ENCODE assay signal across 25 mouse cellular contexts in genomic region chr1:86054943-86055342, GRCm38 (mm10). TPM values are rescaled to one million over a fixed set of nuclear protein-coding genes. Genes with fewer than 3 reads are reported as not detected.
A peak's percentile ranks its signal among the peaks of the same experiment; 100 is the strongest.
DNase-seq lines count a peak whose midpoint lies in the region; ATAC-seq and TF ChIP-seq lines count a peak whose summit lies in the region.
"Had no signal": no experiment of that assay in that cellular context is flagged by ENCODE, and none has a peak within 500 bp of the region (broad histone marks: within the 10 kb centered on the region; RNA-seq: fewer than 3 reads in every experiment).

No protein-coding gene starts in this region.

- WGBS in forebrain, embryonic 15.5 days = 27% methylated on average over 3 of the region's 3 CpGs
- WGBS in forebrain, postnatal 0 days = 28% methylated on average over 3 of the region's 3 CpGs
- WGBS in liver, adult 2 months = 37% methylated on average over 3 of the region's 3 CpGs
- WGBS in liver, embryonic 13.5 days (ENCODE audit: insufficient replicate concordance) = 40% methylated on average over 3 of the region's 3 CpGs

- no peaks in the 10 kb centered on the region for H3K36me3 ChIP-seq in forebrain, embryonic 15.5 days
- H3K36me3 ChIP-seq in forebrain, postnatal 0 days (ENCODE audit: insufficient read depth) = no peaks in the 10 kb centered on the region
- H3K36me3 ChIP-seq in liver, adult 2 months (ENCODE audit: control insufficient read depth, insufficient read depth, low read length) = peaks cover 22% of the 10 kb centered on the region
- H3K36me3 ChIP-seq in liver, embryonic 13.5 days = no peaks in the 10 kb centered on the region; the same call in 1 of the 2 replicates
- no peaks in the 10 kb centered on the region for H3K36me3 ChIP-seq in myocyte (ENCODE audit: control insufficient read depth, insufficient read depth)
- H3K36me3 ChIP-seq: embryonic facial prominence, embryonic 10.5 days; G1E; heart, embryonic 13.5 days had no signal

- peaks cover 25% of the 10 kb centered on the region for H3K4me1 ChIP-seq in forebrain, embryonic 15.5 days
- H3K4me1 ChIP-seq in forebrain, postnatal 0 days (ENCODE audit: insufficient read depth) = no peaks in the 10 kb centered on the region
- H3K4me1 ChIP-seq in liver, adult 2 months (ENCODE audit: control insufficient read depth, insufficient read depth, low read length) = peaks cover 39% of the 10 kb centered on the region
- peaks cover 11% of the 10 kb centered on the region for H3K4me1 ChIP-seq in liver, embryonic 13.5 days (replicated peaks)

- H3K4me2 ChIP-seq in forebrain, embryonic 15.5 days (replicated peaks) = no peak overlapping the region
- H3K4me2 ChIP-seq in forebrain, postnatal 0 days (ENCODE audit: low read depth) = no peak overlapping the region
- H3K4me2 ChIP-seq in liver, embryonic 13.5 days = no peak overlapping the region
- H3K4me2 ChIP-seq in myocyte (ENCODE audit: low read depth) = no peak overlapping the region
- H3K4me2 ChIP-seq: forebrain, embryonic 13.5 days; heart, embryonic 13.5 days had no signal

- no peaks in the 10 kb centered on the region for H3K9me3 ChIP-seq in forebrain, embryonic 15.5 days
- H3K9me3 ChIP-seq in forebrain, postnatal 0 days (ENCODE audit: low read length) = no peaks in the 10 kb centered on the region
- H3K9me3 ChIP-seq in liver, embryonic 13.5 days (replicated peaks) = no peaks in the 10 kb centered on the region
- H3K9me3 ChIP-seq: embryonic facial prominence, embryonic 10.5 days; forebrain, embryonic 13.5 days; G1E; heart, embryonic 13.5 days had no signal

- no peak for TF ChIP-seq POLR2A in liver, adult 2 months (IDR thresholded peaks at IDR 0.05; ENCODE audit: extremely low read depth, insufficient read depth, low read length)
- no peak for TF ChIP-seq POLR2A in myocyte (IDR thresholded peaks at IDR 0.05; ENCODE audit: insufficient read length, low read depth)

- no peak for ATAC-seq in forebrain, embryonic 15.5 days (replicated peaks)
- no peak for ATAC-seq in forebrain, postnatal 0 days
- ATAC-seq in liver, embryonic 13.5 days (ENCODE audit: low read depth) = no peak
- ATAC-seq: CD4-positive, CD25-positive, alpha-beta regulatory T cell, adult 4 months; forebrain, embryonic 13.5 days had no signal

- TF ChIP-seq CTCF in forebrain, postnatal 0 days (IDR thresholded peaks at IDR 0.05; ENCODE audit: low read depth) = no peak
- no peak for TF ChIP-seq CTCF in liver, adult 2 months (IDR thresholded peaks at IDR 0.05; ENCODE audit: low read depth, low read length)

- no peaks in the 10 kb centered on the region for H3K27me3 ChIP-seq in forebrain, embryonic 15.5 days
- no peaks in the 10 kb centered on the region for H3K27me3 ChIP-seq in forebrain, postnatal 0 days (ENCODE audit: insufficient read depth, low read length)
- H3K27me3 ChIP-seq in liver, adult 2 months (ENCODE audit: control insufficient read depth, insufficient read depth, low read length) = no peaks in the 10 kb centered on the region
- no peaks in the 10 kb centered on the region for H3K27me3 ChIP-seq in liver, embryonic 13.5 days
- H3K27me3 ChIP-seq in myocyte (ENCODE audit: control insufficient read depth, insufficient read depth, insufficient read length) = peaks cover 14% of the 10 kb centered on the region
- H3K27me3 ChIP-seq: forebrain, embryonic 13.5 days; heart, embryonic 13.5 days had no signal

- DNase-seq in forebrain, postnatal 0 days = no peak
- peak; percentile 46 for DNase-seq in liver, adult 2 months (ENCODE audit: extremely low read depth, low read depth, low spot score)
- DNase-seq in liver = no peak
- no peak for DNase-seq in liver, embryonic 13.5 days
- no peak for DNase-seq in urinary bladder, adult 2 months (ENCODE audit: low spot score)
- DNase-seq in adipocyte (ENCODE audit: low spot score) = no peak
- DNase-seq: adrenal gland, postnatal 10 days; B cell, adult 2 months; cerebellum, adult 18-20 months; cerebellum, postnatal 10 days; gastrocnemius, postnatal 36 days; heart, adult 11 months; heart, postnatal 36 days had no signal

- H3K79me2 ChIP-seq in liver, adult 2 months (ENCODE audit: control insufficient read depth, insufficient read depth, low read length) = no peaks in the 10 kb centered on the region; the same call in 1 of the 2 replicates
- H3K79me2 ChIP-seq in myocyte (ENCODE audit: control insufficient read depth, insufficient read depth) = no peaks in the 10 kb centered on the region

- no peak overlapping the region for H3K9ac ChIP-seq in forebrain, embryonic 15.5 days (replicated peaks)
- H3K9ac ChIP-seq in forebrain, postnatal 0 days = no peak overlapping the region
- peak overlapping the region; percentile 50; the same call in 1 of the 2 replicates for H3K9ac ChIP-seq in liver, adult 2 months (ENCODE audit: low read depth, low read length)
- H3K9ac ChIP-seq in liver, embryonic 13.5 days = no peak overlapping the region
- H3K9ac ChIP-seq: forebrain, embryonic 13.5 days; heart, embryonic 13.5 days had no signal

- peak overlapping the region; percentile 12; the same call in 1 of the 2 replicates for H3K27ac ChIP-seq in forebrain, embryonic 15.5 days (replicated peaks)
- H3K27ac ChIP-seq in forebrain, postnatal 0 days (ENCODE audit: low read depth, low read length) = no peak overlapping the region
- H3K27ac ChIP-seq in liver, adult 2 months (replicated peaks; ENCODE audit: insufficient read depth, low read depth, low read length) = peak overlapping the region; percentile 97
- peak overlapping the region; percentile 73 for H3K27ac ChIP-seq in liver, embryonic 13.5 days
- H3K27ac ChIP-seq: embryonic facial prominence, embryonic 10.5 days; heart, embryonic 13.5 days had no signal

- no peak overlapping the region for H3ac ChIP-seq in myocyte (ENCODE audit: control insufficient read depth, insufficient read length)

- no peak overlapping the region for H3K4me3 ChIP-seq in forebrain, embryonic 15.5 days
- H3K4me3 ChIP-seq in forebrain, postnatal 0 days (ENCODE audit: low read depth, low read length) = no peak overlapping the region
- no peak overlapping the region for H3K4me3 ChIP-seq in liver, adult 2 months (ENCODE audit: insufficient read depth, low read depth, low read length)
- H3K4me3 ChIP-seq in liver, embryonic 13.5 days (replicated peaks) = no peak overlapping the region
- no peak overlapping the region for H3K4me3 ChIP-seq in myocyte
- H3K4me3 ChIP-seq: embryonic facial prominence, embryonic 10.5 days; forebrain, embryonic 13.5 days; heart, embryonic 13.5 days had no signal

TF ChIP-seq in myocyte, 11 proteins besides CTCF, POLR2A, EP300 and RAD21:
- TF ChIP-seq MYOD1 (IDR thresholded peaks at IDR 0.05; ENCODE audit: control insufficient read depth in 1 of 3, insufficient read length in 2 of 3, low read depth in 2 of 3) (peak in 2 of 3 experiments; percentile 47 to 60), TCF12 (IDR thresholded peaks at IDR 0.05; ENCODE audit: insufficient read depth, poor library complexity, severe bottlenecking) (no peak), REST (IDR thresholded peaks at IDR 0.05; ENCODE audit: insufficient read depth, insufficient read length) (no peak), MYOG (IDR thresholded peaks at IDR 0.05; ENCODE audit: control insufficient read depth in 1 of 3, insufficient read depth in 1 of 3, insufficient read length in 2 of 3, low read depth in 2 of 3) (peak in 1 of 3 experiments; percentile 63)

RNA-seq across cellular contexts. Expression of gene Psmd1, which starts 9.2 kb away (rescaled TPM):
- polyA plus RNA-seq in forebrain, embryonic 15.5 days (2015; fragmentation: Nextera tagmentation; extraction: Ambion mirVana) = 175 and 182 TPM in 2 replicates
- 106 and 133 TPM in 2 replicates for total RNA-seq in forebrain, postnatal 0 days (2014; rRNA removed)
- 164 and 184 TPM in 2 replicates for polyA plus RNA-seq in forebrain, postnatal 0 days (2015; fragmentation: Nextera tagmentation; extraction: Ambion mirVana)
- total RNA-seq in liver, adult 2 months (2014; rRNA removed) = 81.6 and 85.1 TPM in 2 replicates
- polyA plus RNA-seq in liver, adult 2 months (2012; rRNA removed) = 57.3 and 61.3 TPM in 2 replicates
- polyA plus RNA-seq in liver, embryonic 13.5 days (2015; fragmentation: Nextera tagmentation; extraction: Ambion mirVana) = 134 and 155 TPM in 2 replicates
- 97.2 TPM for polyA plus RNA-seq in myocyte (2012; fragmentation: generic; extraction: Trizol)
- 62.3 and 71.6 TPM in 2 replicates for polyA plus RNA-seq in urinary bladder, adult 2 months (2012; rRNA removed)

RNA-seq across cellular contexts. Expression of gene 2810459M11Rik, which starts 9.3 kb away (rescaled TPM):
- 10.5 and 10.6 TPM in 2 replicates for polyA plus RNA-seq in forebrain, embryonic 15.5 days (2015; fragmentation: Nextera tagmentation; extraction: Ambion mirVana)
- 22.6 and 30.5 TPM in 2 replicates for total RNA-seq in forebrain, postnatal 0 days (2014; rRNA removed)
- polyA plus RNA-seq in forebrain, postnatal 0 days (2015; fragmentation: Nextera tagmentation; extraction: Ambion mirVana) = 9.3 and 13.6 TPM in 2 replicates
- total RNA-seq in liver, adult 2 months (2014; rRNA removed) = 39.0 and 44.0 TPM in 2 replicates
- 54.1 and 66.2 TPM in 2 replicates for polyA plus RNA-seq in liver, adult 2 months (2012; rRNA removed)
- polyA plus RNA-seq in liver, embryonic 13.5 days (2015; fragmentation: Nextera tagmentation; extraction: Ambion mirVana) = 16.0 and 17.4 TPM in 2 replicates
- polyA plus RNA-seq in myocyte (2012; fragmentation: generic; extraction: Trizol) = not detected
- 0.75 and 0.78 TPM in 2 replicates for polyA plus RNA-seq in urinary bladder, adult 2 months (2012; rRNA removed)
- total RNA-seq: gastrocnemius, adult 8-10 months; gastrocnemius, postnatal 36 days; heart, postnatal 36 days had no signal
- polyA plus RNA-seq: CD4-positive, CD25-positive, alpha-beta regulatory T cell, adult 4 months; G1E; heart, postnatal 0 days had no signal

RNA-seq across cellular contexts. Expression of gene Spata3, which starts 38.3 kb away (rescaled TPM):
- 0.23 and 0.66 TPM in 2 replicates for polyA plus RNA-seq in forebrain, embryonic 15.5 days (2015; fragmentation: Nextera tagmentation; extraction: Ambion mirVana)
- 0.54 TPM in 1 of 2 replicates, not detected in the other for total RNA-seq in forebrain, postnatal 0 days (2014; rRNA removed)
- polyA plus RNA-seq in forebrain, postnatal 0 days (2015; fragmentation: Nextera tagmentation; extraction: Ambion mirVana) = 0.92 and 0.94 TPM in 2 replicates
- not detected in 2 replicates for total RNA-seq in liver, adult 2 months (2014; rRNA removed)
- polyA plus RNA-seq in liver, adult 2 months (2012; rRNA removed) = not detected in 2 replicates
- polyA plus RNA-seq in liver, embryonic 13.5 days (2015; fragmentation: Nextera tagmentation; extraction: Ambion mirVana) = 0.13 TPM in 2 replicates
- polyA plus RNA-seq in myocyte (2012; fragmentation: generic; extraction: Trizol) = not detected
- polyA plus RNA-seq in urinary bladder, adult 2 months (2012; rRNA removed) = not detected in 2 replicates
- total RNA-seq: adrenal gland, postnatal 10 days; adrenal gland, postnatal 4 days; G1E; gastrocnemius, adult 8-10 months; gastrocnemius, postnatal 36 days; heart, postnatal 36 days had no signal
- polyA plus RNA-seq: CD4-positive, CD25-positive, alpha-beta regulatory T cell, adult 4 months; embryonic facial prominence, embryonic 10.5 days; embryonic facial prominence, embryonic 14.5 days; forebrain, embryonic 13.5 days; G1E; heart, embryonic 13.5 days; heart, postnatal 0 days; hindbrain, embryonic 11.5 days had no signal

RNA-seq across cellular contexts. Expression of gene Htr2b, which starts 56.8 kb away (rescaled TPM):
- 0.25 and 0.40 TPM in 2 replicates for polyA plus RNA-seq in forebrain, embryonic 15.5 days (2015; fragmentation: Nextera tagmentation; extraction: Ambion mirVana)
- total RNA-seq in forebrain, postnatal 0 days (2014; rRNA removed) = 0.08 TPM in 1 of 2 replicates, not detected in the other
- polyA plus RNA-seq in forebrain, postnatal 0 days (2015; fragmentation: Nextera tagmentation; extraction: Ambion mirVana) = 0.22 TPM in 1 of 2 replicates, not detected in the other
- total RNA-seq in liver, adult 2 months (2014; rRNA removed) = not detected in 2 replicates
- not detected in 2 replicates for polyA plus RNA-seq in liver, adult 2 months (2012; rRNA removed)
- 0.20 TPM in 1 of 2 replicates, not detected in the other for polyA plus RNA-seq in liver, embryonic 13.5 days (2015; fragmentation: Nextera tagmentation; extraction: Ambion mirVana)
- 2.3 TPM for polyA plus RNA-seq in myocyte (2012; fragmentation: generic; extraction: Trizol)
- 0.22 and 0.40 TPM in 2 replicates for polyA plus RNA-seq in urinary bladder, adult 2 months (2012; rRNA removed)
- polyA plus RNA-seq: G1E had no signal
